Mouse (Mus musculus): ENCODE results near the gene Gm14124. TPM values are rescaled to one million over a fixed set of nuclear protein-coding genes. Genes with fewer than 3 reads are reported as not detected.
A peak's percentile ranks its signal among the peaks of the same experiment; 100 is the strongest.
"Not testable (repeated sequence)": the region's sequence is repeated elsewhere in the genome, so short reads cannot be mapped to it uniquely, and the experiment has no call there.

The Gm14124 gene
- polyA plus RNA-seq, 1 experiment, result not detected

- TF ChIP-seq POLR2A (IDR thresholded peaks at IDR 0.05; ENCODE audit: borderline replicate concordance, extremely low read depth, low read depth, low read length), result 0 out of 2 replicates have a peak, but pooled peaks have one; percentile 19
- DNase-seq, result peak; percentile 93
- 5% methylated on average over 19 of the region's 19 CpGs for WGBS
- H3K4me1 ChIP-seq (ENCODE audit: control insufficient read depth, insufficient read depth, low read length), result not testable (repeated sequence)
- peak overlapping the region; percentile 82 for H3K4me3 ChIP-seq (replicated peaks; ENCODE audit: extremely low read depth, low read depth, low read length)
These were observed 53.9 kb downstream of the Gm14124 start for GRCm38 (mm10) chr2:150310952-150311884.

- Histone ChIP-seq H3K4me1 (ENCODE audit: control insufficient read depth, insufficient read depth, low read length) (no peaks in the 10 kb centered on the region), H3K4me3 (replicated peaks; ENCODE audit: extremely low read depth, low read depth, low read length) (no peak overlapping the region)
- TF ChIP-seq POLR2A (IDR thresholded peaks at IDR 0.05; ENCODE audit: borderline replicate concordance, extremely low read depth, low read depth, low read length) (no peak), CTCF (IDR thresholded peaks at IDR 0.05; ENCODE audit: insufficient read depth, low read length) (no peak)
- no peak for DNase-seq
These were observed 58.8 kb downstream of the Gm14124 start for GRCm38 (mm10) chr2:150316140-150316539.

GRCm38 (mm10) chr2:150318973-150319372, 61.7 kb downstream of the Gm14124 start:
- Histone ChIP-seq H3K4me3 (replicated peaks; ENCODE audit: extremely low read depth, low read depth, low read length) (no peak overlapping the region), H3K4me1 (ENCODE audit: control insufficient read depth, insufficient read depth, low read length) (no peaks in the 10 kb centered on the region)
- TF ChIP-seq POLR2A (IDR thresholded peaks at IDR 0.05; ENCODE audit: borderline replicate concordance, extremely low read depth, low read depth, low read length) (no peak), CTCF (IDR thresholded peaks at IDR 0.05; ENCODE audit: insufficient read depth, low read length) (no peak)
- WGBS, result 97% methylated on average over 1 of the region's 1 CpGs
- no peak for DNase-seq

Other genes starting within 250 kb of the Gm14124 start
- gene Zfp120, start 120.8 kb upstream of the Gm14124 start, polyA plus RNA-seq (2012; rRNA removed), result 1.9 and 2.3 TPM in 2 replicates
- not detected in 2 replicates for gene Gm10770, start 77.8 kb upstream of the Gm14124 start, polyA plus RNA-seq (2012; rRNA removed)
- gene Gm14139, start 75.8 kb upstream of the Gm14124 start, polyA plus RNA-seq (2012; rRNA removed), result not detected in 2 replicates
- gene Zfp937, start 39.4 kb upstream of the Gm14124 start, polyA plus RNA-seq (2012; rRNA removed), result 0.25 and 0.59 TPM in 2 replicates
- gene Gm21994, start 1.9 kb upstream of the Gm14124 start, polyA plus RNA-seq (2012; rRNA removed), result 0.11 and 0.17 TPM in 2 replicates
- gene Gm10130, start 66.2 kb downstream of the Gm14124 start, polyA plus RNA-seq (2012; rRNA removed), result not detected in 2 replicates
- gene 3300002I08Rik, start 105.2 kb downstream of the Gm14124 start, polyA plus RNA-seq (2012; rRNA removed), result 0.91 and 1.2 TPM in 2 replicates
- 0.15 and 0.28 TPM in 2 replicates for gene Zfp442, start 194.0 kb downstream of the Gm14124 start, polyA plus RNA-seq (2012; rRNA removed)
- gene Zfp345, start 227.6 kb downstream of the Gm14124 start, polyA plus RNA-seq (2012; rRNA removed), result not detected in 2 replicates

All from lung, adult 2 months (tissue).